Mouse (Mus musculus) gastrocnemius, adult 2 months (tissue): ENCODE data around the gene Mpnd. TPM values are rescaled to one million over a fixed set of nuclear protein-coding genes. Genes with fewer than 3 reads are reported as not detected.

Source experiments
- DNase-seq: peaks from one replicate; pipeline ENCODE4 v3.0.0; 2022
- H3K27ac ChIP-seq: fragments of 200-600 bp; 2 replicates; pipeline ENCODE4 v1.8.1; 2022; ENCODE audit warnings: mild to moderate bottlenecking
- H3K4me3 ChIP-seq: fragments of 200-600 bp; 2 replicates; pipeline ENCODE4 v1.8.1; 2022; ENCODE audit warnings: mild to moderate bottlenecking, moderate library complexity
- CTCF ChIP-seq: fragments of 200-600 bp; IDR thresholded peaks from 2 replicates; pipeline ENCODE4 v1.8.1; 2022; ENCODE audit warnings: antibody characterized with exemption, mild to moderate bottlenecking, moderate library complexity
- intact Hi-C: fragments of 180-260 bp; cut with DNase I; formaldehyde crosslinking; loops from one replicate; pipeline ENCODE4 v1.15.1; 2025
- total RNA-seq, 2 experiments: library from RNA; stranded (reverse); gene quantifications; 2 replicates each; pipeline ENCODE4 v1.2.3; 2021

Gene Mpnd
- total RNA-seq, 2 experiments from 2014 or later = 41.2 to 41.6 TPM

- Histone ChIP-seq H3K4me3 (no peak overlapping the region), H3K27ac (no peak overlapping the region)
- intact Hi-C loops = loop anchor here (10.0 kb wide), 1 partner anchor 292 kb away; the partner anchor contains the start of gene Fem1a
- DNase-seq = no peak
- no peak for TF ChIP-seq CTCF
These were observed 42.3 kb upstream of the Mpnd start for GRCm38 (mm10) chr17:55963171-55963570.

GRCm38 (mm10) chr17:55964496-55964895 is 41.0 kb upstream of the Mpnd start:
- Histone ChIP-seq H3K4me3 (no peak overlapping the region), H3K27ac (no peak overlapping the region)
- TF ChIP-seq CTCF = no peak
- no peak for DNase-seq
- intact Hi-C loops = loop anchor here (10.0 kb wide), 1 partner anchor 290 kb away; the partner anchor contains the start of gene Fem1a

- TF ChIP-seq CTCF = no peak
- H3K27ac ChIP-seq = no peak overlapping the region
- no peak overlapping the region for H3K4me3 ChIP-seq
- intact Hi-C loops = loop anchor here (10.0 kb wide), 1 partner anchor 290 kb away; the partner anchor contains the start of gene Fem1a
- no peak for DNase-seq
These were observed 40.5 kb upstream of the Mpnd start for GRCm38 (mm10) chr17:55964996-55965395.

GRCm38 (mm10) chr17:55967186-55967585 is 38.3 kb upstream of the Mpnd start:
- Histone ChIP-seq H3K27ac (no peak overlapping the region), H3K4me3 (no peak overlapping the region)
- DNase-seq = no peak
- TF ChIP-seq CTCF = no peak
- intact Hi-C loops = loop anchor here (10.0 kb wide), 1 partner anchor 288 kb away; the partner anchor contains the start of gene Fem1a

GRCm38 (mm10) chr17:55968210-55968609 is 37.3 kb upstream of the Mpnd start:
- intact Hi-C loops = loop anchor here (10.0 kb wide), 1 partner anchor 287 kb away; the partner anchor contains the start of gene Fem1a
- H3K27ac ChIP-seq = no peak overlapping the region
- no peak for DNase-seq
- no peak for TF ChIP-seq CTCF
- H3K4me3 ChIP-seq = no peak overlapping the region

GRCm38 (mm10) chr17:55969560-55969959 is 36.0 kb upstream of the Mpnd start:
- no peak overlapping the region for H3K27ac ChIP-seq
- no peak for TF ChIP-seq CTCF
- DNase-seq = no peak
- intact Hi-C loops = loop anchor here (10.0 kb wide), 1 partner anchor 285 kb away; the partner anchor contains the start of gene Fem1a
- H3K4me3 ChIP-seq = no peak overlapping the region

- peak; percentile 48 for DNase-seq
- Histone ChIP-seq H3K27ac (0 out of 2 replicates have a peak within 1 kb of the TSS, but pooled peaks have one; percentile 7), H3K4me3 (peak within 1 kb of the TSS; percentile 68)
- no peak for TF ChIP-seq CTCF
- intact Hi-C loops = loop anchor here (10.0 kb wide), 1 partner anchor 285 kb away; the partner anchor contains the start of gene Fem1a
These were observed 35.3 kb upstream of the Mpnd start, which contains the start of gene Shd for GRCm38 (mm10) chr17:55969966-55970891. Shd (plus strand) TSS chr17:55970467.

- no peak overlapping the region for H3K4me3 ChIP-seq
- no peak for TF ChIP-seq CTCF
- H3K27ac ChIP-seq = no peak overlapping the region
- DNase-seq = peak; percentile 25
- intact Hi-C loops = no loop called here
These were observed 34.1 kb upstream of the Mpnd start for GRCm38 (mm10) chr17:55971453-55971852.

GRCm38 (mm10) chr17:55976255-55976862 is 29.2 kb upstream of the Mpnd start:
- H3K4me3 ChIP-seq = no peak overlapping the region
- intact Hi-C loops = loop anchor here (1.0 kb wide), 1 partner anchor 34 kb away; no protein-coding TSS in a partner anchor
- H3K27ac ChIP-seq = no peak overlapping the region
- peak; percentile 98 for TF ChIP-seq CTCF
- peak; percentile 86 for DNase-seq

- no peak for DNase-seq
- no peak for TF ChIP-seq CTCF
- Histone ChIP-seq H3K27ac (no peak overlapping the region), H3K4me3 (no peak overlapping the region)
- intact Hi-C loops = no loop called here
These were observed 28.2 kb upstream of the Mpnd start for GRCm38 (mm10) chr17:55977301-55977700.

GRCm38 (mm10) chr17:55986030-55986961 is 19.2 kb upstream of the Mpnd start, which contains the start of gene Fsd1:
Fsd1 (plus strand) TSS chr17:55986509.
- DNase-seq = peak; percentile 57
- intact Hi-C loops = no loop called here
- TF ChIP-seq CTCF = no peak
- H3K4me3 ChIP-seq = peak within 1 kb of the TSS; percentile 57
- H3K27ac ChIP-seq = no peak within 1 kb of the TSS
